Mouse (Mus musculus) MEL (cell line): ENCODE results near the gene Ltbp2.

Experiments
- CTCF ChIP-seq, 3 experiments: IDR thresholded peaks in 2 of 3; conservative IDR thresholded peaks in 1 of 3; 2 replicates each; pipeline ENCODE4 v1.5.1; 2011 to 2012; ENCODE audit warnings: low read length in 3 of 3, low read depth in 2 of 3, mild to moderate bottlenecking in 2 of 3, improper control_type of control experiment in 1 of 3, inconsistent platforms in 1 of 3, mixed read lengths in 1 of 3, moderate library complexity in 1 of 3; ENCODE audit not compliant: control insufficient read depth in 1 of 3, insufficient read depth in 1 of 3, poor library complexity in 1 of 3, severe bottlenecking in 1 of 3
- NELFE ChIP-seq: IDR thresholded peaks from 2 replicates; pipeline ENCODE4 v1.6.1; 2011; ENCODE audit warnings: low read depth, low read length, improper control_type of control experiment
- SMC3 ChIP-seq: IDR thresholded peaks from 2 replicates; pipeline ENCODE4 v1.6.1; 2011; ENCODE audit warnings: low read depth, low read length, improper control_type of control experiment

DNA sequence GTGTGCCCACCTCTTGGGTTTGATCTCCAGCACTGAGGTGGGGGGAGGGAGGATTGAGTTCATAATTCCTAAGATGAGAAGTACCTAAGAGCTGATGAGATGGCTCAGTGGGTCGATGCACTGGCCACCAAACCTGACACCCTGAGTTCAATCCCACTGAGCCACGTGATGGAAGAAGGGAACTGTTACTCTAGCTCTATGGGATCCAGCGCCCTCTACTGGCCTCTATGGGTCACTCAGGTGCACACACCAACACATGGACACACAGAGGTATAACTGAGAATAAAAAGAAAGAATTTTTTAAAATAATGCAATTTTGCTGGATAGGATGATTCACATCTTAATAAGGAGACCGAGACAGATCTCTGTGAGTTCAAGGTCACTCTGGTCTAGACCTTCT, 57.8 kb downstream of the Ltbp2 start:
- TF ChIP-seq SMC3, result no peak; the same call in 1 of the 2 replicates
- TF ChIP-seq CTCF (IDR thresholded peaks at IDR 0.05 in 2 of 3, conservative IDR thresholded peaks at IDR 0.05 in 1 of 3; ENCODE audit: control insufficient read depth in 1 of 3, insufficient read depth in 1 of 3, low read depth in 2 of 3, low read length in 3 of 3, poor library complexity in 1 of 3, severe bottlenecking in 1 of 3), result peak; percentile 29 to 41 (median 40); a peak in 5 of 6 replicates
- no peak for TF ChIP-seq NELFE
